Mouse (Mus musculus) embryo, embryonic 10.5 days (tissue): ENCODE results near the gene Efhc1.

Experiments used
- DNase-seq: peaks from one replicate; pipeline ENCODE4 v3.0.0-alpha.2; 2015; ENCODE audit warnings: low spot score

Efhc1 gene

GRCm38 (mm10) chr1:20951799-20952198 lies 373 bp downstream of the Efhc1 start:
- DNase-seq: peak; percentile 50

GRCm38 (mm10) chr1:20954876-20955275 lies 3.5 kb downstream of the Efhc1 start:
- DNase-seq: no peak

DNA sequence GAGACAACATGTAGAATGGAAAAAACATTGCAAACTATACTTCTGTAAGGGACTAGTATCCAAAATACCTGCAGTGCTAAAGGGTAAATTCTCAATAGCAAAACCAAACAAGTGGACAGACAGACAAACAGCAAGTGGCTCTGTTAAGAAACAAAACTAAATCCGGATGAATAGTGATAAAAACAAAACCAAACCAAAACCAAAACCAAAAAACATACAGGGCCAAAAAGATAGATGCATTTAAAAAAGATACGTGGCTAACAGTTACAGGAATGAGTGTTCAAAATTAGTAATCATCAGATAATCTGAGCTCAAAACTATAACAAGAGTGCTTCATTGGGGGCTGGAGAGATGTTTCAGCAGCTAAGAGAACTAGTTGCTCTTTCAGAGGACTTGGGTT lies 18.2 kb downstream of the Efhc1 start:
- DNase-seq: no peak

- DNase-seq: no peak
Observed at GRCm38 (mm10) chr1:20973389-20973788, 22.0 kb downstream of the Efhc1 start.

DNA sequence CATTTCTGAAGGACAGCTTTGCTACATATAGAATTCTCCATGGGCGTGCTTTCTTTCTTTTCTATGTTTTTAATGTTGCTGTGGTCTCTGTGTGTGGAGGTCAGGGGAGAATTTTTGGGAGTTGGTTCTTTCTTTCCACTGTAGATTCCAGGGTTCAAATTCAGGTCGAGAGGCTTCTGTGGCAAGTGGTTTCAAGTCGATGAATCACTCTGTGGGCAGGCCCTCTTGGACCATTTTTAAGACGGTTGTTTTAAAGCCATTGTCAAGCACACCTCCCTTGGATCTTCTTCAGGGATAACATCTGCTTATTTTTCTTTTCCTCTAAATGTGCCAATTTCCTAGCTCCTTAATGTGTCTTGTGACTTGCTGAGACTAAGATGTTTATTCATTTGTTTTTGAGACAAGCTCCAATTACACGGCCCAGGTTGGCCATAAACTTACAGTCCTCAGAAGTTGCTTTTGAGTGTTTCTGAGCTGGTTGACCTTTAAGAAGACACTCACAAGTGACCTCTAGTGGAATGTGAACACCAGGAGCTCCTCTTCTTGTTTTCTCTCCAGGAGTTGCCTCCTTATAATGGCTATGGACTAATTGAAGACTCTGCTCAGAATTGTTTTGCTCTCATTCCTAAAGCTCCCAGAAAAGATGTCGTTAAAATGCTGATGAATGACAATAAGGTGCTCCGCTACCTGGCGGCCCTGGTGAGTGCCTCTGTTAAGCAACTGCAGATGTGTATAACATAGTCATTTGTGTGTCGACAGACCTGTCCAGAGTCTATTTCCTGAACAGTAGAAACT lies 23.1 kb downstream of the Efhc1 start:
- DNase-seq: no peak

DNA sequence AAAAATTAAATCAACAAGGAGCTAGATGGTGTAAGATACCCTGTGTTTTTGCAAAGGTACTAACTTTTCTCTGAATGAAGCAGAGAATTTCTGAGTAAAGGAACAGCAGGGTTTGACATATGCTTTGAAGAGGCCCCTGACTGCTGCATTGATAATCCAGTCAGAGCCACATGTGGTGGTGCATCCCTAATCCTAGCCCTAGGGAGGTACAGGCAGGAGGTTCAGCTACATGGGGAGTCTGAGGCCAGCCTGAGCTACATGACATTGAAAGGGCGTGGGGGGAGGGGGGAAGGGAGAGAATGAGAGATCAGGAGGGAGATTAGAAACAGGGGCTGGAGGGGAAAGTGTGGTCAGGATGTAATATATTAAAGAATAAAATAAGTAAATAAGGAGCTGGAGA lies 29.1 kb downstream of the Efhc1 start:
- no peak for DNase-seq

DNA sequence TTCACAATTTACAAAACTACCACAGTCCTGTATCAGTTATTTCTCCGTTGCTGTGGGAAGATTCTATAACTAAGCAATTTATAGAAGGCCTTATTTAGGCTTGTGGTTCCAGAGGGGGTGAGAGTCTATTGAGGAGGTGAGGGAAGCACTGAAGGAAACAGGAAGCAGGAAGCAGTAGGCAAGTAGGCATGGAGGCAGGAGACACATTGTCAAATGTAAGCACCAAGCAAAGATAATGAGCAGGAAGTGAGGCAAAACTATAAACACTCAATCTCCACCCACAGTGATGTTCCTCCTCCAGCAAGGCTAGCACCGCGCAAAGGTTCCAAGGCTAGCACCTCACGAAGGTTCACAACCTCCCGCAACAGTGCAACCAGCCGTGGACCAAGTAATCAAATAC lies 30.3 kb downstream of the Efhc1 start:
- DNase-seq: no peak

DNA sequence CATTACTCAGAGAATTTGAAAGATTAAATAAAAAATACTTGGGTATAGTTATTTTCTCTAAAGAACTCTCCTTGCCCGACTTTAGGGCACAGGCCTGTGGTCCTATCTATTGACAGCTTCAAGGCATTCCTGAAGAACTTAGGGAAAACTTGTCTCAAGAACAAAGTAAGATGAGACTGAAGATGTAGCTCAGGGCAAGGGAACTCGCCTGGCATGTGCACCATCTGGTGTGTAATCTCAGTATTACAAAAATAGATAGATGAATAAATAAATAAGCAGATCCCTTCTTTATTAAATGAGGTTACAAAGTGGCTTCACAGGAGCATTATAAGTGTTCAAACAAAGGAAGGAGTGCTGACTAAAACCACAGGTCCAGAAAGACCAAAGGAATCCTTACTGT lies 32.7 kb downstream of the Efhc1 start:
- no peak for DNase-seq

DNA sequence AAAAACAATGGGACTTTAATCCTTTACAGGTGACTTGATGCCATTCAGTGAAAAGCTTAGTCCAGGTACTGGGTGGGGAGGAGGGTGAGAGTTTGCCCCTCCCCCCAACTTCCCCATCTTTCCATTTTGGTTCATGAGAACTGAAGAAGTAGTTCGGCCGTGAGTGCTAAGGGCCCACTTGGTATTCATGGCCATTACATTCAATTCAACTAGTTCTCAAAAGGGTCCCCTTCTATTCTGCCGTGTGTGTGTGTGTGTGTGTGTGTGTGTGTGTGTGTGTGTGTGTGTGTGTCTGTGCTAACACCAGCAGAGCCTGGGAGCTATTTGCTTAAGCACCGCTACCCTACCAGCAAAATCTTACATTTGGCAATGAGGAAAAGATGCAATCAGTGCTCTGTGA lies 33.2 kb downstream of the Efhc1 start:
- no peak for DNase-seq

GRCm38 (mm10) chr1:20986378-20987056 lies 35.1 kb downstream of the Efhc1 start:
- DNase-seq: peak; percentile 12

GRCm38 (mm10) chr1:20989461-20990083 lies 38.1 kb downstream of the Efhc1 start:
- no peak for DNase-seq

DNA sequence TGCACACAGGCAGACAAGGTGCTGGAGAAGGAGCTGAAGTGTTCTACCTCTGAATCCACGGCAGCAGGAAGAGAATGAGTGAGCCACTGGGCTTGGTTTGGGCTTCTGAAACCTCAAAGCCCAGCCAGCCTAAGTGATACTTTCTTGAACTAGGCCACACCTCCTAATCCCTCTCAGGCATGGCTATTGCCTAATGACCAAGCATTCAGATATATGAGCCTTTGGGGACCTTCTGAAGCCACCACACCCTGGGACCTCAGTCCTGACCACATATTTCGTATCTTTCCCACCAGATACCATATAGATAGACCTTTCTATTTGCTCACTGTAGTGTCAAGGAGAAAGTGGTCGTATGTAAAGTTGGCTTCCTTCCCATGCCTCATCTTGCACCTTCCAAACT lies 42.3 kb downstream of the Efhc1 start:
- DNase-seq: no peak

DNA sequence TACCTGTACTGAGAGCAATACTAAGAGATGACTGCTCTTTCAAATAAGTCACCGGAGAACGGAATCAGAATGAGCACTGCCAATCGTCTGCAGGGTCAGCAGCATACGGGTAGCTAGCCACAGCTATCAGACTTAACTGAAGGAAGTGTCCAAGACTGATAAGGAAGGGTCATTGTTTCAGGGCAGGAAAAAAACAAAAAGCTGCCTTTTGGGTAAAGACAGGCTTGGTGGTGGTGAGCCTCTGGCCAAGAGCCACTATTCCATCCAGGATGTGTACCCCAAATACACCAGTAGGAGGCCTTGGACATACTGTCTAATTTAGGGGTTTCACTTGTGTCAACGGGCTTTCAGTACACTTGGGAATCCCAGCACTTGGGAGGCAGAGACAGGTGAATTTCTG lies 42.9 kb downstream of the Efhc1 start:
- no peak for DNase-seq

DNA sequence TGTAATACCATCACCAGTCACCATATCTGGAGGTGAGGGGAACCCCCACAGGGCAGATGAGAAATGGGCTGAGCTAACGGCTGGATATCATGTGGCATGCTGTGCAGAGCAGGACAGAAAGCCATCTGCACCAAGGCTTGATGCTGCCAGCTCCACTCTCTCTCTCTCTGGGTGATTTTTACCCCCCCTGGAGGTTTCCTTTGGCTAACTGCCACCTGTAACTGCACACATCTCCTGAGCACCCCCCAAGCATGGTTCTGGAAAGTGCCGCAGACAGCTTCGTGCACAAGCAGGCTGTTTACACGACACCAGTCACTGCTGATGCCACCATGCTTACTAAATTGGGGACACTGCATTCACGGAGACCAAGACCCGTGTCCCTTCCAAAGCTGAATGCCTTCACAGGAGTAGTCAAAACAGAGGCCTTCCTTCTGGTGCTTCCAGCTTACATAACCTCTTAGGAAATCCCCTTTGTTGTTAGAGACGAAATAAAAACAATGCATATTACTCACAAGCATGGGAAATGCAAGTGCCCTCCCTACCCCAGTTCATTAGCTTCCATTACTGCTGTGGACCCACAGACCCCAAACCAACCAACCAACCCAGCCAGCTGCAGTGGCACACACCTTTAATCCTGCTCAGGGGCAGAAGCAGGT lies 44.0 kb downstream of the Efhc1 start:
- no peak for DNase-seq

- peak; percentile 50 for DNase-seq
Observed at GRCm38 (mm10) chr1:20996603-20997327, 45.3 kb downstream of the Efhc1 start.

DNA sequence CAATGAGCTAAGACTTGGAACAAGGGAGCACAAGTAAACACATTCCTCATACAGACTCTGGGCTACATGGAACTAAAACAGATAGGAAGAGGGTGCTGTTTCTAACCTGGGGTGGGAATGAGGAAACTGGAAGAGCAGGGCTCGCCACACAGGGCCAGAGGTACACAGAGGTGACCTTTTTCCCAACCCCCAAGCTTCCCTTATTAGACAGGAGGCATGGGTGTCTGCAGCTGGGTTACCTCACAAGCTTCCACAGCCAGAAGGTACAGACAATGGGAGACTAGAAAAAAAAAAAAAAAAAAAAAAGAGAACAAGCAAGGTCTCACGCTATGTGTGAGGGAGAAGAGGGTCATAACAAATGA lies 45.9 kb downstream of the Efhc1 start:
- DNase-seq: no peak

DNA sequence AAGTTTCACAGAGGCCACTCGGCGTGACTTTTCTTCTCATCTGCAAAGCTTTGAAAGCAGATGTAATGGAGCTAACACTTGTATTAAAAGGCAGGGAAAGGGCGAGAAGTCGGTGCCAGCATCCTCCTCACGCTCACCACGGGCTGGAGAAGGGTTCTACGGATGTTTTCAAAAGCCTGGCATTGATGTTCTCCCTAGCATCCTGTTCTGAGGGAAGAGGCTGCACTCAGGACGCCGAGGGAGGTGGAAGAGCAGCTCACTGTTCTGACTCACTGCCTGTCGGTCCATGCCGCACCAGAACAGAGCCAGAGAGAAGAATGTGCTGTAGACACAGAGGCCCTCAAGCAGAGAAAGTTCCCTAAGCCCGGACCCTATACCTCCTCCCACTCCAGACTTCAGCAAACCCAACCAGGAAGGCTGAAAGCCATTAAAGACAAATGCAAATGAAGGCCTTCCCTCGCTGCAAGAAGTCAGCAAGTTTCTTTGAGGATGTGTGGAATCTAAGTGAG lies 46.5 kb downstream of the Efhc1 start:
- no peak for DNase-seq

DNA sequence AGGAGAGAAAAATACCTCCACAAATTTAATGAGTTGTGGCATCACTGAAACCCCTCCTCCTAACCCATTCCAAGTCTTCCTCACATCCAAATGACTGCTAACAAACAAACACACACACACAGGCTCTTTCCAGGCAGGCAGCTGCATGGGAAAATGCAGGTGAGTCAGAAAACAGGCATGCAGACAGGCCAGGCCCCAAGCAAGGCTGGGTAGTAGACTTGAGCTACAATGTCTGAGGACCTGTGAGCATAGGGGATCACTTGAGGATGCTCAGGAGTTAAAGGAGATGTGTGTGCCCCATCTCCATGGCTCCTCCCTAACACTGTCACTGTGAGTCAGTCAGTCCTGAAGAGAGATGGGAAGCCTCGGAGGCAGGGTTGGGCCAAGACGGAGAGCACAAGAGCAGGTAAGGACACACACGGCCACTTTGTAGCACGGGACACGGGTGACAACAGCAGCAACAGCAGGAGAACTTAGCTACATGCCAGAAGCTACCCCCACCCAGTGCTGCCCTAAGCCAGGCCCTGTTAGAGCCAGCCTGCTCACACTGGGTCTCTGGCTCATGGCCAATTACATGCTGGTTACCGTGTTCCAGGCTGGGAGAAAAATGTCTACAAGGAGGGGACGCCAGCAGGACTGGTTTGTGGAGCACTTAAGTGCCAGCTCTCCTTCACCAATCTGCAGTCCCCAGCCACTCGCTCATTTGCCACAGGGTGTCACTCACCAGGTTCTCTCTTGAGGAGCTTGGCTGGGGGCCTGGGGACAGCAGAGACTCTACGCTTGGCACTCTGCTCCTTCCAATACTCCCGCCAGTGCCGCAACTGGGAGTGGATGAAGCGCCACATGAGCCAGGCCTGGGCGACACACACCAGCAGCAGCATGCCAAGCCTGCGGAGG lies 51.1 kb downstream of the Efhc1 start:
- no peak for DNase-seq

DNA sequence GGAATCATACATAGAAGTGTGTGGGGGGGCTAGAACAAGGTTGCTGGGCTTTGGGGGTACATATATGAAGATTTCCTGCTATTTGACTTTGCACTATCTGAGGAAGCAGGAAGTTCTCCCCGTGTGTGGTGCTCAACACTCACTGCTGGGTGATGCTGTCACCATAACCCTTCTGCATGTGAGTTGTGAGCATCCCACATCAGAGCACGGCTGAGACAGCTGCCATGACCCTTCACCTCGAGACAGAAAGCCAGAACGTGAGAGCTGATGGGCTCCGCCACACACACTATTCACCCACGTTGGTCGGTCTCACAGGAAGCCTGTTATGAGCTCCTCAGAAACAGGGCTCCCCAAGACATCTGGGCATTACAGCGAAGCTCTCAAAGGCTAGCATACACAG lies 53.2 kb downstream of the Efhc1 start:
- DNase-seq: no peak

DNA sequence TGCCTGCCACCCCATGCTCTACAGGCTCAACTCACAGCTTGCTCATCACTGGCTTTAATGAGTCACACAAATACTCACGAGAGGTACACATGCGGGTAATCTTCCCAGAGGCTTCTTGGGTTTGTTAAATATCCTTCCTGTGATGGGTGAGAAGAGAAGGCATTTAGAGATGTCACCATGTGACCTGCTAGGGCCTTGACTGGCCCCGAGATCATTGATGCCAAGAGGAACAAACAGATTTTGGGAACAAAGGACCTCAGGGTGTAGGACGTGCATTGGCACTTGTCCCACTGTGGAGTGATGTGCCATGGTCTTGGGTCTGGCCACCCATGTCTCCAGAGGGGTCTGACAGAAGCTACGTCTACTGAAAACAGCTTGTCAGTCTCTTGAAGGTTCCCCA lies 55.3 kb downstream of the Efhc1 start:
- no peak for DNase-seq
